Mouse (Mus musculus): ENCODE results near the gene Spns2. TPM values are rescaled to one million over a fixed set of nuclear protein-coding genes. Genes with fewer than 3 reads are reported as not detected.

The Spns2 gene
- total RNA-seq, 1 experiment from 2014 or later, result 1.4 TPM

GRCm38 (mm10) chr11:72405532-72405931 is 84.2 kb downstream of the Spns2 start:
- no peak for ATAC-seq (replicated peaks; ENCODE audit: insufficient number of reproducible peaks, low FRiP score, low TSS enrichment, poor library complexity, severe bottlenecking)

DNA sequence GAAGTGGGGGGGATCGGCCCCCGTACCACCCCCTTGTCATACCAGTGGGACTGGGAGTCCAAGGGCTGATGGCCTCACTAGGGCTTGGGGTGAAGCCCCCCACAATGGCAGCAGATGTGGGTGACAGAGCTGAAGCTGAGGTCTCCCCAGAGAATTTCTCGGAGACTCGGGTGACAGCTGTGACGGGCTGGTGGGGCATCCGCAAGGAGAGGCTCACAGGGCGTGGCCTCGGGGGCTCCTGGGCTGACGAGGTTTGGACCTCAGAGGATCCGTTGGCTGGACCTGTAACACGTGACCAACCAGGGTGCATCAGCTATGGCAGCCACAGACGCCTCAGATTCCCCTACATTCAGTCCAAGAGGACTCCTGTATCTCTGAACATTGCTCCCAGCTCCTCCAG is 86.7 kb downstream of the Spns2 start:
- ATAC-seq (replicated peaks; ENCODE audit: insufficient number of reproducible peaks, low FRiP score, low TSS enrichment, poor library complexity, severe bottlenecking), result no peak

DNA sequence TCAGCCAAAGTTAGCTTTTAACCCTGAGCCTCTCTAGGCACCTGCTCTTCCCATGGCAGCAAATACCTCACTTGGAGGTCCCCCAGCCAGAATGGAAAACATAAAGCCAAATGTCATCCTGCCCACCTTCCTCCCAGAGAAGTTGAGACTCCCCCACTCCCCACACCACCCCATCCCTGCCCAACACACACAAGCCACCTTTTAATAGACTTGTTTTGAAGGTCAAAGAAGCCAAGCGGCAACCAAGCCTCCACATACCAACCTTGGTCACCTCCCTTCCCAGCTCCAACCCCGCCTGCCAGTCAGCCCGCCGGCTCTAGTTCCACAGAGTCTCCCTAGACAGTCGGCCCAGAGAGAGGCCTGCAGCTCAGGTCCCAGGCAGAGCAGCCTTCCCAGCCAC is 87.7 kb downstream of the Spns2 start:
- no peak for ATAC-seq (replicated peaks; ENCODE audit: insufficient number of reproducible peaks, low FRiP score, low TSS enrichment, poor library complexity, severe bottlenecking)

Other genes starting within 250 kb of the Spns2 start
- not detected in 3 replicates for gene Slc13a5, start 222.7 kb downstream of the Spns2 start, total RNA-seq (2017)
- gene Xaf1, start 188.3 kb downstream of the Spns2 start, total RNA-seq (2017), result 21.7 to 46.0 TPM (median 28.6 TPM) in 3 replicates
- gene Fbxo39, start 175.5 kb downstream of the Spns2 start, total RNA-seq (2017), result 0.29 to 0.57 TPM in 2 of 3 replicates, not detected in the other
- not detected in 3 replicates for gene Tekt1, start 127.5 kb downstream of the Spns2 start, total RNA-seq (2017)
- not detected in 3 replicates for gene Smtnl2, start 78.2 kb downstream of the Spns2 start, total RNA-seq (2017)
- gene Ggt6, start 54.4 kb downstream of the Spns2 start, total RNA-seq (2017), result not detected in 3 replicates
- gene Mybbp1a, start 48.5 kb downstream of the Spns2 start, total RNA-seq (2017), result 37.5 to 39.9 TPM (median 37.7 TPM) in 3 replicates
- 0.75 to 3.8 TPM (median 1.3 TPM) in 3 replicates for gene Spns3, start 60.6 kb upstream of the Spns2 start, total RNA-seq (2017)
- 34.8 to 48.5 TPM (median 44.5 TPM) in 3 replicates for gene Ube2g1, start 117.4 kb upstream of the Spns2 start, total RNA-seq (2017)
- gene Ankfy1, start 200.1 kb upstream of the Spns2 start, total RNA-seq (2017), result 44.4 to 81.8 TPM (median 44.6 TPM) in 3 replicates